Mouse (Mus musculus) MEL (cell line): Measurements from ENCODE around the gene Shc4.

ENCODE experiments used
- CTCF ChIP-seq, 3 experiments: IDR thresholded peaks in 2 of 3; conservative IDR thresholded peaks in 1 of 3; 2 replicates each; pipeline ENCODE4 v1.5.1; 2011 to 2012; ENCODE audit warnings: low read length in 3 of 3, low read depth in 2 of 3, mild to moderate bottlenecking in 2 of 3, improper control_type of control experiment in 1 of 3, inconsistent platforms in 1 of 3, mixed read lengths in 1 of 3, moderate library complexity in 1 of 3; ENCODE audit not compliant: control insufficient read depth in 1 of 3, insufficient read depth in 1 of 3, poor library complexity in 1 of 3, severe bottlenecking in 1 of 3
- EP300 ChIP-seq, 2 experiments: IDR thresholded peaks; 2 replicates each; pipeline ENCODE4 v1.6.1; 2011; ENCODE audit warnings: improper control_type of control experiment in 2 of 2, low read length in 2 of 2, low read depth in 1 of 2, mild to moderate bottlenecking in 1 of 2
- MAFK ChIP-seq: IDR thresholded peaks from 2 replicates; pipeline ENCODE4 v1.6.1; 2011; ENCODE audit warnings: low read depth, mild to moderate bottlenecking, low read length, improper control_type of control experiment, borderline replicate concordance
- POLR2AphosphoS2 ChIP-seq: IDR thresholded peaks from 2 replicates; pipeline ENCODE4 v1.6.1; 2011; ENCODE audit warnings: low read length, improper control_type of control experiment
- POLR2AphosphoS5 ChIP-seq: IDR thresholded peaks from 2 replicates; pipeline ENCODE4 v1.6.1; 2012; ENCODE audit warnings: low read depth, borderline replicate concordance, mild to moderate bottlenecking, inconsistent platforms, low read length, moderate library complexity, mixed read lengths
- RAD21 ChIP-seq: IDR thresholded peaks from 2 replicates; pipeline ENCODE4 v1.6.1; 2011; ENCODE audit warnings: mild to moderate bottlenecking, low read depth, low read length, improper control_type of control experiment
- TBP ChIP-seq: IDR thresholded peaks from 2 replicates; pipeline ENCODE4 v1.8.0; 2011; ENCODE audit warnings: low read depth, low read length, improper control_type of control experiment
- ZC3H11A ChIP-seq: IDR thresholded peaks from 2 replicates; pipeline ENCODE4 v1.6.1; 2012; ENCODE audit warnings: low read depth, mild to moderate bottlenecking, inconsistent platforms, low read length, improper control_type of control experiment

- TF ChIP-seq RAD21 (no peak), TBP (no peak), MAFK (no peak), CTCF (IDR thresholded peaks at IDR 0.05 in 2 of 3, conservative IDR thresholded peaks at IDR 0.05 in 1 of 3; ENCODE audit: control insufficient read depth in 1 of 3, insufficient read depth in 1 of 3, low read depth in 2 of 3, low read length in 3 of 3, poor library complexity in 1 of 3, severe bottlenecking in 1 of 3) (no peak), ZC3H11A (no peak), POLR2AphosphoS5 (no peak), POLR2AphosphoS2 (no peak), EP300 (IDR thresholded peaks at IDR 0.05; ENCODE audit: low read depth in 1 of 2, low read length in 2 of 2) (no peak)
Observed at GRCm38 (mm10) chr2:125672568-125672956, 51.4 kb downstream of the Shc4 start.
